Mouse (Mus musculus) kidney, adult 18-20 months (tissue): ENCODE results near the gene Zfpm1.

ENCODE experiments used
- DNase-seq: peaks from one replicate; pipeline ENCODE4 v3.0.0; 2021

Zfpm1 gene

DNA sequence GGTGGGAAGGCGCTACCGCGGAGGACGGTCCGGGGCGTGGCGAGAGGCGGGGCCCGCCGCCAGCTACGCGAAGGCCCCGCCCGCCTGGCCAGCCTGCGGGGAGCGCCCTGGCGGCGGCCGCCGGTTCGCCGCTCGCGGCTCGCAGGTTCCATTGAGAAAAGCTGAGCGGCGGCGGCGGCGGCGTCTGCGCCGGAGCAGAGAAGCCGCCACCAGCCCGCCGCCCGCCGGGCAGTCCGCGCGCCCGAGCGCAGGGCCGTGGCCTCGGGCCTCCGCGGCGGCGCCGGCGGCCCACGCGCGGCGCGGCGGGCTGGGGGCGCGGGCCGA lies at the start of gene Zfpm1:
Gene Zfpm1 (plus strand): TSS at position 107 of the 324 bp plus-strand sequence.
- no peak for DNase-seq

DNA sequence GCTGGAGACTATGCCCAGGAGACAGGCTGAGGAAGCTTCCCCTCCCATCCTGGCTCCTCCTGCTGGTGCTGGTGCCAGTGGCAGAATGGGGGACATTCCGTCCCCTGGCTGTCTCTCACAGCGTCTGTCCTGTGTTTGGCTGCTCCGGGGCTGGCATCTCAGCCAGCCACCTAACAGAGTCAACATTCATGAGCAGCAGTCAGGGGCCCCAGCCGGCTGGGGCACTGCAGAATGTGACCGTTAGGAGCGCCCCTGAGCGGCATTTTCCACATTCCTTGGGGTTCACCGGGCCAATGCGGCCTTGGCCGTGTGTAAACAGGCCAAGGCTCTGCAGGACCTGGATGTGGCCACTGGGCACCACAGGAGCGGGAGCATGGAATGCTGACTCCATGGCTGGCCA lies 47.9 kb upstream of the Zfpm1 start:
- peak; percentile 31 for DNase-seq

DNA sequence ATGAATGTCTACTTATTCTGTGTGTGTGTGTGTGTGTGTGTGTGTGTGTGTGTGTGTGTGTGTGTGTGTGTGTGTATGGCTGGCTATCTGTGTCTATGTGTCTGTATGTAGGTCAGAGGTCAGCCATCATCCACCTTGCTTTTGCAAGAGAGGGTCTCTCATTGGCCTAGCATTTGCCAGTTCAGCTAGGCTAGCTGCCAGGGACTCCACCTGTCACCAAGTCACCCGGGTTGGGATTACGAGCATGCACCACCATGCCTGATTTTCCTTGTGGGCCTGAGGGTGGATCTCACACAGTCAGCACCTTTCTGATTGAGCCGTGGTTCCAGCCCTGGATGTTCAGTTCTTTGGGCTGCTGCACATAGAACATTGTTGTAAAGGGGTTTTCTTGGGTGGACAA lies 45.4 kb upstream of the Zfpm1 start:
- DNase-seq: no peak

DNA sequence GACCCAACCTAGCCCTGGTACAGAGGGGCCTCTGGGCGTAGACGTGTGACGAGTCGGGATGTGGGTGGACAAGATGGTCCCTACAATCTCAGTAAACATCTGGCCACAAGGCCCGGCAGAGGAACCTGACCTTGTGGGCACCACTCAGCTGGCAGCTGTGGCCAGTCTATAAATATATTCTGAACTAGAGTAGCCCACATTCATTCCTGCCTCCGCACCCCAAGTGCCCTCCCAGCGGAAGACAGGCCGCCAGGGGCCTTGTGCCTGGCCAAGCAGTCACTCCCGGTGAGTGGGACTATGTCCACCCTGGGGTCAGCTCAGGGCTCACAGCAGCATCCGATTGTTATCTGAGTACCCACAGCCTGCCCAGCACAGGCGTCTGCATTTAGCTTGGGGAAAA lies 43.7 kb upstream of the Zfpm1 start:
- no peak for DNase-seq

DNA sequence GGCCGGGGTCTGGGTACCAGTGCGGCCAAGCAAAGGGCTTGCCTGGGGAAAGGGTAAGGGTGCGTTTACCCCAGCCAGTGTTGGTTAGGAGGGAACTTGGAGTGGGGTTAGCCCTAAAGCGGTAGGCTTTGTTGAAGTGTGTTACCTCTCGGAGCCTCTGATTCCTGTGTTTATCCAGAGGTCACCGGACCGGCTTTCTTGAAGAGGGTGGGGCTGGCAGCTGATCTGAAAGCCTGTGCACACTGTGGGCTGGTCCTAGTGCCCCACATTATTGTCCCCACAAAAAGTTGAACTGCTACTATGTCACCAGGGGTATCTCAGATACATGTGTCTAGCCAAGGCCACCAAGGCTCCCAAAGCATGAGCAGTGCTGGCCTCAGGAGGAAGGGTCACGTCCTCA lies 43.2 kb upstream of the Zfpm1 start:
- no peak for DNase-seq

DNA sequence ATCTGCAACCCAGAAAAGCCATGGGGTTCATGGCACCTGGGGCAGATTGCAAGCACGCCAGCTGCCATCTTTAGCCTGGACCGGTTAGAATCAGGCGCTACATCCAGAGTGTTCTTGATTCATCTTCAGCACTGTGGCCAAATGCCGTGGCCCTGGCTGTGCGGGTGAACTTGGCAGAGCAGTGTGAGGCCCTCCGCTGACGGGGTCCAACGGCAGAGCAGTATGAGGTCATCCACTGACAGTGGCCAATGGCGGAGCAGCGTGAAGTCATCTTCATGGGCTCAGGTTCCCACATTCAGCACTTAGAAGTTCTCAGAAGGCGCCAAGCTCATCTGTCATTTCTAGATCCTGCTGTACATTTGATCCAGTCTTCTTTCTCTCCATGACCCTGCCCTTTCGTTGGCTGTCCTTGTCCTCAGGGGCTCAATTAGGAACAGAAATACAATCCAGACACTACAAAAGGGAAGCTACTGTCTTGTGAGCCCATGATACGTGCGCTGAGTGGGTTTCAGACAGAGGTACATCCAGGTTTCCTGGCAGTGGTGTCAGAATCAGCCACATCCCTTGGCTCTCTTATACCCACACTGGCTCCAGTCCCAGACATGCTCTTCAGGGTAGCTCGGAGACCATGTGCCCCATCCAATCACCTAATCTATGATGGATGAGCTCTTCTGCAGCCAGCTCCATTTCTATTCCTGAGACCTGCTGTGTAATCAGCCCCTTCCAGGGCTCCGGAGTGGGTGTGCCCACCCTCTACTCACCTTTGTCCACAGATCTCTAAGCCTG lies 41.5 kb upstream of the Zfpm1 start:
- no peak for DNase-seq

DNA sequence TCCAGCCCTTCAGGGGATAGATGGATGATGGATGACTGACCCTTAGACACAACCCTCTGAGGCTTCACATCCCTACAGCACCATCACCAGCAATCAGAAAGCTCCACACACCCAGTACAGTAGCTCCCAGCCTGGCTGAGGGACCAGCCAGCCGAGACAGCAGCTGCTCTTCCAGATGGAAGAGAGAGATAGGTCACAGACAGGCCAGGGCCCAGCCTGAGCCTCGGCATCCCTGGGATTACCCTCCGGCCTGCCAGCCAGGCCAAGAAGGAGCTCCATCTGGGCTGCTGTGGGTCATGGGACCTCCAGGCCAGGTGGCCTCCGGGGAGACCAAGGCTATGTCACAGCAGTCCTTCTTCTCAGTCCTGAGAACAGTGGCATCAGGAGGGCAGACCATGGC lies 38.6 kb upstream of the Zfpm1 start:
- DNase-seq: no peak

DNA sequence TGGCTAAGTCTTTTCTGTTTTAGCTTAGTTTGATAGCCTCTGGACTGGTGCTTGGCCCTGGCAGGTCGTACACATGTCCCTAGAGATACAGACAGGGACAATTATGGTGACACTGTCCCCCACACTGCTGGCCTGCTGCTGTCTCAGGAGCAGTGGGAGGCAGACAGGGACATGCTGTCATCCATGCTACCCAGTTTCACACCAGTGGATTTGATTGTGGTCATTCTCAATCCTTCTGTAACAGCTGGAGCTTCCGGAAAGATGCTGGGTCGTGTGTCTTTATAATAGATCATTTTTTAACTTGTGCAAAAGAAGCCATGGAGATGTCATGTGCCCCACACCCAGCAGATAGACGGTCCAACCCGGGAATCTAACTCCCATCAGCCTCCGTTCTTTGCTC lies 36.8 kb upstream of the Zfpm1 start:
- no peak for DNase-seq

DNA sequence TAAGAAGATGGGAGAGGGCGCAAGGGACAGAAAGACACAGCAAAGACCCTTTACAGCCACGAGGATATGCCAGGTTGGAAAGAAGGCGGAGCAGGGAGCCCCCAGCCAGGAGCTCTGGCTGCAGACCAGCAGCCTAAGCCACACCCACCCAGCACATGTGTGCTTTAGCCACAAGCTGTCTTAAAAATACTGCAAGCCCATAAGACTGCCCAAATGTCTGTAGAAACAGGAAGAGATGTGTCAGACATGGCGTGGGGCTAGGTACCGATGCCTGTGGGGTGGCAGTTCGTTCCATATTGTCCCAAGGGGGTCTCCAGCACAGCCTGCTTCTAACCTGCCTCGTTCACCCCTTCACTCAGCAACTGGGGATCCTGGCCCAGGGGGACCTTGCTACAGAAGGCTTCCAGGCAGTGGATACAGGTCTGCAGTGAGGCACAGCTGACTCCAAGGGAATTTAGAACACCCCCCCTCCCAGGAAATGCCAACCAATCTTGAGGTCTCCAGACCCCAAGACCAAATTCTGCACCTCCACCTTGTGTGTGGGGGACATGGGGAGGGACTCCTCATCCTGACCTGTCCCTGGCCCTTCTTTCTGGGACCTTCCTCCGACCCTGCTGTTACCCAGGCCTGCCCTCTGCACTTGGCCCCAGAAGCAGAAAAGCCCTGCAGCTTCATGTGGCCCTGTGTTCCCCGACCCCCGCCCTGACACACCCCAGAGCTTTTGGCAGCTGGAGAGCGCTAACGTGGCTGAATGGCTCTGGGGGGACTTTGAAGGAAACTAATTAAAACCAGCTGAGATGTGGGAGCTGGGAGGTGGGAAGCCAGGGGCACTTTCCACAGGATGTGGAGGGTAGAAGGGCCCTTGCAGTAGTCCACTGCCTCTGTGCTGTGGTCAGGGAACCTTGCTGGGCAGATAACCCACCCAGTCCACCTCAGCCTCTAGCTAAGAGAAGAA lies 35.4 kb upstream of the Zfpm1 start:
- no peak for DNase-seq

DNA sequence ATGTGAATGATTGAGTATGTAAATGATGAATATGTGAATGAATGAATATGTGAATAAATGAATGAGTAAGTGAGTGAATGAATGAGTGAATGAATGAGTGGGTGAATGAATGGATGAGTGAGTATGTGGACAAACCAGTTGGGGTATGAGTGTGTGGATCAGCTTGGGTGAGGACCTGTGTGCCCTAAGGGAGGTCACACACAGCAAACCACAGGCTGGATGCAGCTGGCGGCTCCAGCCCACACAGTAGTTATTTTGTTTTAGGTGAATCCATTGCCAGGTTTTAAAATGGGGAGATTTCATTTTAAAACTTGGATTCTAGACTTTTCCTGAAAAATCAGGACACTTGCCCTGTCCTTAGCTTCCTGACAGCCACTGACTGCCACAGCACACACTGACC lies 30.2 kb upstream of the Zfpm1 start:
- no peak for DNase-seq

DNA sequence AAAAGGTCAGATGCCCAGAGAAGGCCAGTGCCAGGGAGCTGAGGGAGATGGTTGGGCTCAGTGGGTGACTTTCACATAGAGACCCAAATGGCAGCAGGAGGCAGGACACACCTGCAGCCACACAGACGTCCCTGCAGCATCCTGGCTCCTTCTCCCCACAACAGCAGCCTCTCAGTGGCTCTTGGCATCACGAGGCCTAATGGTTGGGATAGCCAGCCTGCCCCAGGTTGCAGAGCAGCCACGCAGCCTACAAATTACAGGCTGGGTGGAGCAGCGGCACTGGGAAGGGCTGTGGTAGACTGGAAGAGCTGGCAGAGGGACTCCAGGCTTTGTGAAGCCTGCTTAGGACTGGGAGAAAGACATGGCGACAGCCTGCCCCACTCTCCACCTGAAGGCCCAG lies 29.6 kb upstream of the Zfpm1 start:
- DNase-seq: no peak

DNA sequence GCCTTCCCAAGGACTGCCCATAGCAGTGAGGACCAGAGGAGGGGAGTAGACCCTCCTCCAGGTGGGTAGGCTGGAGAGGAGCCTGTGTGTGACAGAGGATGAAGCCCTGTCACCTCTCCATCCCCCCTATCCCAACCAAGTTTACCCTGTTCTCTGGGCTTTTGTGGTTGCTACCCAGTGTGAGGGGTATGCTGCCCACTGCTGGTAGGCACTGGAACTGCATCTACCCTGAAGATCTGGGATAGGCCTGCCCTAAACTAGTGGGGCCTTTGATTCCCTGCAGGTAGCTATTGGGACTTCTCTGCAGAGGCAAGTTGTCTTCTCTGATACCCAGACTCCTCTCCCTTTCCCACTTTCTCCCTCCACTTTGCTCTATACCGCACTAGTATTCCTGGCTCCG lies 22.6 kb upstream of the Zfpm1 start:
- DNase-seq: peak; percentile 77

DNA sequence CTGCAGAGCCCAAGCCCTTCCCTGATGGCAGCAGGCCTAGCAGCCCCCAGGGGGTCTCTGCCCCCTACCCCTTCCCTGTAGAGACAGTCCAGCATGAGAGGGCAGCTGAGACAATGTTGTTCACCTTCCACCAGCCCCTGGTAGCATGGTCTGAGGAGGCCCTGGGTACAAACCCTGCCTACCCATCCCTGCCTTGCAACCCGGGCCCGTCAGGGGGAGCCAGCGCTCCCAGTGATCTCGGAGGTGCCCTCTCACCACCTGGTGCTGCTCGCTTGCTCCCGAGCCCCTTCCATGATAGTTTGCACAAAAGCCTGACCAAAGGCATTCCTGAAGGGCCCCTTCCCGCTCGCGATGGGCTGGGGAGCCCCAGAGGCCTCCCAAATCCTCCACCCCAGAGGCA lies 21.2 kb upstream of the Zfpm1 start:
- no peak for DNase-seq

DNA sequence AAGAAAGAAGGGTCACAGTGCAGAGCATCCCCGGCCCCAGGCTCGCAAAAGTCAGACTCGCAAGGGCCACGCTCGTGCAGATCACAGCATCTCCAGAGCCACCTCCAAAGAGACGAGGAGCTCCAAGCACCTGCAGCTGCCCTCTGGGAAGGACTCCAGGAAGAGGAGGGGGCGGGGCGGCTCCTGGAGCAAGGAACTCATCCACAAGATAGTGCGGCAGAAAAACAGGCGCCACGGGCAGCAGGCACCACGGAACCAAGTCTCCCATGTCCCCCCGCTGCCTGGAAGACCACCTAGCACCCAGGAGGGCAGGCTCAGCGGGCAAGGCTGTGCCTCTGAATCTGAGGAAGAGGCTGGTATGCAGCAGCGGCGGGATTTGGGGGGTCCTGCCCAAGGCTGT lies 19.1 kb upstream of the Zfpm1 start:
- no peak for DNase-seq

DNA sequence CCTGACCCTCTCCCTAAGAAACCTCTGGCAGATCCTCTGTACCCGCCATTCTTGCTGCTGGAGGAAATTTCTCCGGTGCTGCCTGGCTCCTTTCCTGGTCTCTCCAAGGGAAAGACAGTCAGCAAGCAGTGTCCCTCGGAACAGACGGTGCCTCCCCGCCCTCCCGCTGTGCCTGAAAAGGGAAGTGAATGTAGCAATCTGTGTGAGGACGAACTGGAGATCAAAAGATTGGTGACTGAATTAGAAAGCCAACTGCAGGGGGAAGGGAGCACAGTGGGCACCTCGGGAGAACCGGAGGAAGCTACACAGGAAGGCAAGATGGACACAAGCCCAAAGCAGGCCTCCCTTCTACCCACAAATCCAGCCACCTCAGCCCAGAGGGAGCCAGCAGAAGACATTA lies 17.7 kb upstream of the Zfpm1 start:
- DNase-seq: no peak

DNA sequence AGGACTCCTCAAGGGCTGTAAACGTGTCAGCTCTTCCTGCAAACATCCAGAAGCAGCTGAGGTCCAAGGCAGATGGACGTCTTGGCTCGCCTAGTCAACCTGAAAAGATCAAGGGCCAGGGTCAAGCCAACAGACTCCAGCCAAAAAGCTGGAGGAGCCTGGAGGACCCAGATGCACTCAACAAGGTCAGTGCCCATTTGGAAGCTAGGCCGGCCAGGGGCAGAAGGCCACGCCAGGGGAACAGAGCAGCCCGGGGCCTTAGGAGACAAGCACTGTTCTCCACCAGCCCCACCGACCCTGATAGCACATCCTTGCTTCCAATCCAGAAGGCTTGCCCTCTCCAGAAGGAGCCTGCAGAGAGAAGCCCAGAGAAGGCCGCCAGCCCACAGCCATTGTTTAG lies 16.4 kb upstream of the Zfpm1 start:
- DNase-seq: no peak

DNA sequence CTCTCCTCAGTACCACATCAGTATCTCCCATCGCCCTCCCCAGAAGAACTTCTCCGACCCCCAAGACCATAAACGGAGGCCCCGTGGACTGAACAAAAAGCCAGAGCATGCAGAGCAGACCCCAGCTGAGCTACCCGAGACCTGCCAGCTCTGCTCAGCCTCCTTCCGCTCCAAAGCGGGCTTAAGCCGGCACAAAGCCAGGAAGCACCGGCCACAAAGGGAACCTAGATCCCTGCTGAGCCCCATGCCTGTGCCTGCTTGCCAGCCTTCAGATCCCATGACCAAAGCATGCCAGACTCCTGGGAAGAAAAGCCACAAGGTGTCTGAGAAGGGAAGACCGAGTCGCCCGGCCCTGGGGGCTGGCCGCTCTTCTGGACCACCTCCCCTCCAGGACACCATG lies 15.1 kb upstream of the Zfpm1 start:
- no peak for DNase-seq

DNA sequence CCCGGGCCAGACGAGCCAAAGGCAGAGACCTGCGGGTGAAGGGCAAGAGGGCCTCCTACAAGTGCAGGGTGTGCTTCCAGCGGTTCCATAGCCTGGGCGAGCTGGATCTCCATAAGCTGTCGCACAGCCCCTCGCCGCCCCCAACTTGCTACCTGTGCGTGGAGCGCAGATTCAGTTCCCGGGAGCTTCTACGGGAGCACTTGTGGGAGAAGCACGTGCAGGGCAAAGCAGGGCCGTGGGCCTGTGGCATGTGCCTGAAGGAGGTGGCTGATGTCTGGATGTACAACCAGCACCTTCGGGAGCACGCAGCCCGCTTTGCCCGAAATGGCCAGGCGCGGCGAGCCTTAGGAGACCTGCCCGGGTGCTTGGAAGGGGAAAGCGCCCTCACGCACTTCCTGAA lies 13.1 kb upstream of the Zfpm1 start:
- DNase-seq: no peak

DNA sequence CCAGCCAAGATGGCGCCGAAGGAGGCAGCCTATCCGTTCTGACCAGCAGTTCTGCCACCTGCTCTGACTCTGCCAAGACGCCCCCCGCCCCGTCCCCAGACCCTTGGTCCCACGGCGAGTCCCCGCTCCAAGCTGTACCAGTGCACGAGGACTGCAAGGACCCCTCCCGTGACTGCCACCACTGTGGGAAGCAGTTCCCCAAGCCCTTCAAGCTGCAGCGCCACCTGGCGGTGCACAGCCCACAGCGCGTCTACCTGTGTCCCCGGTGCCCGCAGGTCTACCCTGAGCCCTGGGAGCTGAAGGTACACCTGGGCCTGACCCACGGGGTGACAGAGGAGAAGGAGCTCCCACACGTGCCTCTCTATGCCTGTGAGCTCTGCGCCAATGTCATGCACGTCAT lies 12.5 kb upstream of the Zfpm1 start:
- peak; percentile 83 for DNase-seq

DNA sequence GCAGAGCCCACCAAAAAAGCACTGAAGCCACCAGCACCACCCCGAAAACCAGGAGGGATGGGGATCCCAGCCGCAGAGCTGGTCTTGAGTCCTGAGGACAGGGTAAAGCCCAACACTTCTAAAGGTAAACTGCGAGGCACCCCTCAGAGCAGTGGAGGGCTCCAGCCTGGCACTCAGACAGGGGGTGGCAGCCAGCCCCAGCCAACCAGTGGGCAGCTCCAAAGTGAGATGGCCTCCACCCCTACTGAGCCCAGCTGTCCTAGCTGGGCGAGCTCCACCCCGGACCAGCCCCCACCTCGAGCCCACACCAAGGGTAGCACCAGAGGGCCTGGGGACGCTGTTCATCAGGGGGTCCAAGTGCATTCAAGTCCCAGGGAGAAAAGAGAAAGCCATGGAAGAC lies 11.4 kb upstream of the Zfpm1 start:
- no peak for DNase-seq

DNA sequence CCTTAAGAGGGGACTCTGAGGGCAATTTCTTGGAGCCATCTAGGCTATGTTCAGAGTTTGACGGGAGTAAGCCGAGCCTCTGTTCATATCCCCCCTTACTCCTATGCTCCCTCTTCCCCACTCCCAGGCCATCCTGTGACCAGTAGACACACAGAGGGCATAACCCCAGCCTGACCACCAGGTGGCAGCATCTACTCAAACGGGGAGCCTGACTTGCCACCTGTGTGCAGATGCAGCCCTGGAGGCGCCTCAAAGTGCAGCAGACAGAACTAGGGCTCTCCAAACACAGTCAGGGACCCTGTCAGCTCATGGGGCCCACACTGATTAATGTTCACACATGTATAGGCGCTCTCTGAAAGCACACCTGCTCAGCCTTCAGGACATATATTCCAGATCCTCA lies 8.8 kb upstream of the Zfpm1 start:
- DNase-seq: peak; percentile 72

DNA sequence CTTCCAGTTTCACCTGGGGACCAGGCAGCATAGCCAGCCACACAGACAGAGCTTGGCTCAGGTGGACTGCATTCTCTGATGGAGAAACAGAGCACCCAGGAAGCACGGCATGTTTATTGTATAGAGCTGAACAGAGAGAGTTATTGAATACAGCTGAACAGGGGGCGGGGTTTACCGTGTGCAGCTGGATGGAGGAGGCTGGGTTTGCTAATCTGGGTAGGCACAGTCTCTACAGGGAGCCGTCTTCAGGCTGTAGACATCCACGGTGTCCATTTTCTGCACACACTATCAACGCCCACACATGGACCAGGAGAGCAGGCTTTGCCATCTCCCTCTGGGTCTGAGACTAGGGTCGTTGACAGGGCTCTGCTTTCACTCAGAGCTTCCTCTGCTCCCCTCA lies 8.1 kb upstream of the Zfpm1 start:
- no peak for DNase-seq

DNA sequence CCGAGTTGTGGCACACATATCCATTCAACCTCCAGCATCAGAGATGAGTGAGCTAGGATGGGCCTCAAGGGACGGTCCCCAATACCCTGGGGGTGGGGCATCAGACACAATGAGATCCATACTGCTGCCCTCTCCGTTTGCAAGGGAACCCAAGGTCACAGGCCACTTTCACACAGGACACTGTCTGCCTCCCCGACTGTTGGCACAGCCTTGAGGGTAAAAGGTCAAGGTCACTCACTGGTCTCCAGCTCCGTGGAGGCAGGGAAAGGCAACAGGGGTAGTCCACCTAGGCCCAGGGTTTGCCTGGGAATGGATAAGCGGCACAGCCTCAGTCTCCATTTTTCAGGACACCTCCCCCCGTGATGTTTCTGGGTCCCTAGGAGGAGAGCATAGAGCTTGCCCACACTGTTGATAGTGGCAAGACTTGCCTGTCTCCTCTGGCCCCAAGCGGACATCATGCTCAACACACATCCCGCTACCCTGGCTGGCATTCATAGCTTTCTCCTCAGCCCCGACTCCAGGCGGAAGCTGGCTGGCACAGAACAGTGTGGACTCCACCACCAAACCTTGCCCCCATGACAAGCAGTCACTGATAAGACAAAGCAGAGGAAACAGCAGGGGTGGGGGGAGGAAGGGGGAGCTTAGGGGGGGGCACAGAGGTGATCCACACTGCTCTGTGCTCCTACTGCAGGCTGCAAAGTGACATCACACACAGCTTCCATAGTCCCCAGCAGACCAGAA lies 7.1 kb upstream of the Zfpm1 start:
- DNase-seq: no peak

DNA sequence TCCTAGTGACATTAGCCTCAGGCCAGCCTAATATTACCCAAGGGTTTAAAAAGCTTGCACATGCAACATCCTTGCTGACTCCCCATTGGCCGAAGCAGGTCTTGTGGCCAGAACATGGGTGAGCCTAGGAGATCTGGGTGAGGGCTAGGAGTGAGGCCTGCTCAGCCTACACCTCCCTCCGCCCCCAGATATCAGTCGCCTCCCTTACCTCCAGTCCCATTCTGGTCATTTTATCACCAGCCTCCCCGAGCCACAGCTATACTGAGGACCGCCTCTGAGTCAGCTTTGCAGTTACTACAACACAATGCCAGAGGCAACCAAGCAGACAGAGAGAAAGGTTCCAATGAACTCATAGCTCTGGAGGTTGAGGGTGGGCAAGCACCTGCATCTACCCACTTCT lies 5.6 kb upstream of the Zfpm1 start:
- no peak for DNase-seq
